Mouse (Mus musculus): ENCODE measurements around the gene Fam120b. TPM values are rescaled to one million over a fixed set of nuclear protein-coding genes. Genes with fewer than 3 reads are reported as not detected.

Gene Fam120b
- polyA plus RNA-seq (2017; shearing (Covaris generic)): 41.1 TPM

GRCm38 (mm10) chr17:15395997-15396675, at the start of gene Fam120b:
Gene Fam120b, plus strand, starts transcription at chr17:15396202.

GRCm38 (mm10) chr17:15376494-15377181, 19.4 kb upstream of the Fam120b start, which contains the start of gene Dll1:
Gene Dll1, minus strand, starts transcription at chr17:15376872.

Other genes starting within 250 kb of the Fam120b start
- 0.30 TPM for gene Dll1, start 19.3 kb upstream of the Fam120b start, polyA plus RNA-seq (2017; shearing (Covaris generic))
- gene Psmb1, start 103.5 kb downstream of the Fam120b start, polyA plus RNA-seq (2017; shearing (Covaris generic)): 249 TPM
- gene Tbp, start 103.7 kb downstream of the Fam120b start, polyA plus RNA-seq (2017; shearing (Covaris generic)): 52.9 TPM
- gene Pdcd2, start 131.1 kb downstream of the Fam120b start, polyA plus RNA-seq (2017; shearing (Covaris generic)): 113 TPM
- 7.1 TPM for gene Prdm9, start 168.2 kb downstream of the Fam120b start, polyA plus RNA-seq (2017; shearing (Covaris generic))